15 mouse cellular contexts compared by ENCODE assay signal in the genomic region with DNA sequence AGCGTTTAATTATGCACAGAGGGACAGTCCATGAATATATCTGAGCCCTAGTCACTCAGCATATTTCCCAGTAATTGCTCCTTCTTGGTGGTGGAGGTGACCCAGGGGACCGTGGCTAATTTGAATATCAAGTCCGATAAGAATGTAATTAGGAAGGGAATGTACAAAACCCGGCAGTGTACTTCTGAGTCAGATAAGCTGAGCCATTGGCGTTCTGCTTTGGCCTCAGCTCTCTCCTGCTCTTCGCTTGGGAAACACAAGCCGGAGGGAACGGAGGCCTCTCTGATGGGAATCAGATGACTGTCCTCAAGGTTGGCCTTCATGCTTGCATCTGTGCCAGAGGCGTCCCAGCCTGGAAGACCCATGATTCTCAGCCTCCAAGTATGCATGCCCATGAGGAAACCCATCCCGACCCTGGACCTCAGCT. TPM values are rescaled to one million over a fixed set of nuclear protein-coding genes. Genes with fewer than 3 reads are reported as not detected.
DNase-seq lines count a peak whose midpoint lies in the region; ATAC-seq and TF ChIP-seq lines count a peak whose summit lies in the region.
"Had no signal": no experiment of that assay in that cellular context is flagged by ENCODE, and none has a peak within 500 bp of the region (broad histone marks: within the 10 kb centered on the region; RNA-seq: fewer than 3 reads in every experiment).

No protein-coding gene starts in this region.

- no peak overlapping the region for H3K9ac ChIP-seq in hindbrain, embryonic 12.5 days
- H3K9ac ChIP-seq in hindbrain, embryonic 11.5 days (ENCODE audit: low read depth, low read length), result no peak overlapping the region
- no peak overlapping the region for H3K9ac ChIP-seq in midbrain, postnatal 0 days (replicated peaks; ENCODE audit: low read length, poor library complexity, severe bottlenecking)
- H3K9ac ChIP-seq: hindbrain, embryonic 15.5 days; limb, embryonic 12.5 days; lung, embryonic 15.5 days had no signal

- H3K4me3 ChIP-seq in hindbrain, embryonic 12.5 days, result no peak overlapping the region
- H3K4me3 ChIP-seq in hindbrain, embryonic 11.5 days (ENCODE audit: low read depth, low read length), result no peak overlapping the region
- H3K4me3 ChIP-seq in midbrain, postnatal 0 days (ENCODE audit: low read depth, low read length), result no peak overlapping the region
- H3K4me3 ChIP-seq: hindbrain, embryonic 15.5 days; limb, embryonic 12.5 days; lung, embryonic 15.5 days had no signal

- peaks cover 35% of the 10 kb centered on the region for H3K4me1 ChIP-seq in hindbrain, embryonic 12.5 days
- peaks cover 2% of the 10 kb centered on the region; the same call in 1 of the 2 replicates for H3K4me1 ChIP-seq in hindbrain, embryonic 11.5 days (replicated peaks; ENCODE audit: control insufficient read depth, insufficient read depth, low read length)
- H3K4me1 ChIP-seq in midbrain, postnatal 0 days (ENCODE audit: insufficient read depth, low read length), result no peaks in the 10 kb centered on the region

- no peaks in the 10 kb centered on the region for H3K9me3 ChIP-seq in hindbrain, embryonic 12.5 days (replicated peaks)
- H3K9me3 ChIP-seq in hindbrain, embryonic 11.5 days (ENCODE audit: control insufficient read depth, low read length), result no peaks in the 10 kb centered on the region
- H3K9me3 ChIP-seq in midbrain, postnatal 0 days (ENCODE audit: low read length), result no peaks in the 10 kb centered on the region
- H3K9me3 ChIP-seq: hindbrain, embryonic 15.5 days; lung, embryonic 15.5 days had no signal

- no peak overlapping the region for H3K4me2 ChIP-seq in hindbrain, embryonic 12.5 days (replicated peaks)
- H3K4me2 ChIP-seq in hindbrain, embryonic 11.5 days (replicated peaks; ENCODE audit: low read depth, low read length), result no peak overlapping the region
- H3K4me2 ChIP-seq in midbrain, postnatal 0 days (ENCODE audit: low read depth, low read length, poor library complexity, severe bottlenecking), result no peak overlapping the region
- H3K4me2 ChIP-seq: hindbrain, embryonic 15.5 days; limb, embryonic 12.5 days; lung, embryonic 15.5 days had no signal

- peaks cover 11% of the 10 kb centered on the region; the same call in 1 of the 2 replicates for H3K27me3 ChIP-seq in hindbrain, embryonic 12.5 days
- no peaks in the 10 kb centered on the region for H3K27me3 ChIP-seq in hindbrain, embryonic 11.5 days (ENCODE audit: control insufficient read depth, insufficient read depth, low read length)
- H3K27me3 ChIP-seq in midbrain, postnatal 0 days (ENCODE audit: insufficient read depth, low read length), result no peaks in the 10 kb centered on the region

- no peak for ATAC-seq in hindbrain, embryonic 12.5 days (ENCODE audit: low FRiP score)
- no peak for ATAC-seq in hindbrain, embryonic 11.5 days (ENCODE audit: low FRiP score)
- peak; percentile 20; the same call in 1 of the 2 replicates for ATAC-seq in midbrain, postnatal 0 days (ENCODE audit: low FRiP score)

- TF ChIP-seq CTCF in midbrain, postnatal 0 days (IDR thresholded peaks at IDR 0.05), result no peak

- no peak for DNase-seq in hindbrain, embryonic 11.5 days (ENCODE audit: low spot score)
- peak; percentile 34 for DNase-seq in gastrocnemius, postnatal 14 days
- DNase-seq in heart, postnatal 14 days, result peak; percentile 58 to 63
- DNase-seq in midbrain, postnatal 0 days (ENCODE audit: low spot score), result no peak
- no peak for DNase-seq in thymus, postnatal 0 days (ENCODE audit: low spot score)
- no peak for DNase-seq in adipocyte (ENCODE audit: low spot score)
- DNase-seq: cerebellum, postnatal 36 days; right cerebral cortex, postnatal 4 days had no signal

- no peaks in the 10 kb centered on the region for H3K36me3 ChIP-seq in hindbrain, embryonic 12.5 days
- H3K36me3 ChIP-seq in hindbrain, embryonic 11.5 days (ENCODE audit: control insufficient read depth, insufficient read depth, low read length), result no peaks in the 10 kb centered on the region
- H3K36me3 ChIP-seq in midbrain, postnatal 0 days (ENCODE audit: insufficient read depth, low read length), result no peaks in the 10 kb centered on the region
- H3K36me3 ChIP-seq: hindbrain, embryonic 15.5 days; limb, embryonic 12.5 days; lung, embryonic 15.5 days had no signal

- H3K27ac ChIP-seq in hindbrain, embryonic 12.5 days, result peak overlapping the region; percentile 58; the same call in 1 of the 2 replicates
- H3K27ac ChIP-seq in hindbrain, embryonic 11.5 days (ENCODE audit: low read depth, low read length), result no peak overlapping the region
- no peak overlapping the region for H3K27ac ChIP-seq in midbrain, postnatal 0 days (ENCODE audit: low read depth, low read length)
- H3K27ac ChIP-seq: hindbrain, embryonic 15.5 days; limb, embryonic 12.5 days; lung, embryonic 15.5 days had no signal

- WGBS in hindbrain, embryonic 12.5 days, result 66% methylated on average over 10 of the region's 10 CpGs
- 79% methylated on average over 10 of the region's 10 CpGs for WGBS in hindbrain, embryonic 11.5 days
- WGBS in midbrain, postnatal 0 days, result 53% methylated on average over 10 of the region's 10 CpGs

- intact Hi-C loops in gastrocnemius, postnatal 14 days (cut with DNase I; ENCODE audit: low total_unique reads), result no loop called here
- intact Hi-C loops in heart, postnatal 14 days (cut with DNase I), result no loop called here

RNA-seq across cellular contexts. Expression of gene Gm11733, which starts 54.8 kb away (rescaled TPM):
- not detected in 2 replicates for polyA plus RNA-seq in hindbrain, embryonic 12.5 days (2016; fragmentation: Nextera tagmentation; extraction: Ambion mirVana)
- polyA plus RNA-seq in hindbrain, embryonic 11.5 days (2014; fragmentation: Nextera tagmentation; extraction: Ambion mirVana), result not detected in 2 replicates
- total RNA-seq in gastrocnemius, postnatal 14 days (2021), result not detected
- total RNA-seq in heart, postnatal 14 days (2021), result not detected
- total RNA-seq in midbrain, postnatal 0 days (2014; rRNA removed), result 0.38 TPM in 1 of 2 replicates, not detected in the other
- polyA plus RNA-seq in midbrain, postnatal 0 days (2015; fragmentation: Nextera tagmentation; extraction: Ambion mirVana), result 0.07 TPM in 1 of 2 replicates, not detected in the other
- polyA plus RNA-seq in thymus, postnatal 0 days (2015; fragmentation: Nextera tagmentation; extraction: Ambion mirVana), result not detected in 2 replicates
- total RNA-seq: layer of hippocampus, postnatal 14 days had no signal
- polyA plus RNA-seq: hindbrain, embryonic 15.5 days; kidney, embryonic 14.5 days; limb, embryonic 12.5 days; stomach, embryonic 16.5 days had no signal

Comparison
In these comparisons a context has a peak if more than half of its experiments do, and no peak if none do; other contexts are left out.
1. DNase-seq: peak in gastrocnemius, postnatal 14 days (single experiment) and heart, postnatal 14 days (2 of 2); none in hindbrain, embryonic 11.5 days (single experiment), midbrain, postnatal 0 days (single experiment), thymus, postnatal 0 days (single experiment) and adipocyte (single experiment).